Mouse (Mus musculus) erythroblast, embryonic 14.5 days (primary cell): ENCODE data around the gene Spink4.

Experiments
- GATA1 ChIP-seq: IDR thresholded peaks from 2 replicates; pipeline ENCODE4 v1.6.1; 2012; ENCODE audit warnings: low read length, inconsistent platforms, mixed read lengths
- TAL1 ChIP-seq: IDR thresholded peaks from 3 replicates; pipeline ENCODE4 v1.6.1; 2012; ENCODE audit warnings: low read length, inconsistent platforms, mixed read lengths

GRCm38 (mm10) chr4:40884282-40885165 lies 35.3 kb upstream of the Spink4 start:
- TF ChIP-seq GATA1 (no peak), TAL1 (no peak)
